Mouse (Mus musculus): ENCODE results near the gene Speer4d.
"Not testable (repeated sequence)": the region's sequence is repeated elsewhere in the genome, so short reads cannot be mapped to it uniquely, and the experiment has no call there.

Gene Speer4d

GRCm38 (mm10) chr5:15670789-15671188 is 51.9 kb downstream of the Speer4d start:
- DNase-seq: not testable (repeated sequence)

All from kidney, postnatal 25 days (tissue).